Mouse (Mus musculus) stomach, embryonic 15.5 days (tissue): ENCODE measurements around the gene Dclk1. TPM values are rescaled to one million over a fixed set of nuclear protein-coding genes. Genes with fewer than 3 reads are reported as not detected.
A peak's percentile ranks its signal among the peaks of the same experiment; 100 is the strongest.

ENCODE experiments used
- ATAC-seq: fragments of 200-750 bp; cut with Nextera tagmentation; 2 replicates; pipeline ENCODE4 v1.8.0; 2017; ENCODE audit warnings: low read depth, moderate number of reproducible peaks, moderate TSS enrichment; ENCODE audit not compliant: insufficient read depth, low FRiP score
- H3K27ac ChIP-seq: fragments of 300-500 bp; sonication (generic); 2 replicates; pipeline ENCODE4 v1.5.1; 2015; ENCODE audit warnings: mild to moderate bottlenecking, inconsistent platforms
- H3K27me3 ChIP-seq: fragments of 300-500 bp; sonication (generic); replicated peaks from 2 replicates; pipeline ENCODE4 v1.6.1; 2015; ENCODE audit warnings: inconsistent platforms
- H3K36me3 ChIP-seq: fragments of 300-500 bp; sonication (generic); 2 replicates; pipeline ENCODE4 v1.6.1; 2015; ENCODE audit warnings: inconsistent platforms
- H3K4me1 ChIP-seq: fragments of 300-500 bp; sonication (generic); 2 replicates; pipeline ENCODE4 v1.6.1; 2015; ENCODE audit warnings: inconsistent platforms
- H3K4me2 ChIP-seq: fragments of 300-500 bp; sonication (generic); 2 replicates; pipeline ENCODE4 v1.6.1; 2015; ENCODE audit warnings: mild to moderate bottlenecking, inconsistent platforms
- H3K4me3 ChIP-seq: fragments of 300-500 bp; sonication (generic); replicated peaks from 2 replicates; pipeline ENCODE4 v1.5.1; 2015; ENCODE audit warnings: inconsistent platforms
- H3K9ac ChIP-seq: fragments of 300-500 bp; sonication (generic); 2 replicates; pipeline ENCODE4 v1.6.1; 2015; ENCODE audit warnings: inconsistent platforms
- H3K9me3 ChIP-seq: fragments of 300-500 bp; sonication (generic); 2 replicates; pipeline ENCODE4 v1.6.1; 2016; ENCODE audit warnings: inconsistent platforms
- WGBS: fragments of 180-500 bp; shearing (Covaris S2); methylation state at CpG from one replicate; pipeline ENCODE4 v1.1.7; 2015; 5-methylcytosine and 5-hydroxymethylcytosine counted together
- polyA plus RNA-seq: library from polyadenylated mRNA; unstranded; fragments of >200 nt; fragmentation: Nextera tagmentation; extraction: Ambion mirVana; gene quantifications from 2 replicates; pipeline ENCODE4 v1.2.1, GENCODE M21; 2015

Dclk1 gene
- polyA plus RNA-seq, 1 experiment from 2014 or later: 13.4 TPM

DNA sequence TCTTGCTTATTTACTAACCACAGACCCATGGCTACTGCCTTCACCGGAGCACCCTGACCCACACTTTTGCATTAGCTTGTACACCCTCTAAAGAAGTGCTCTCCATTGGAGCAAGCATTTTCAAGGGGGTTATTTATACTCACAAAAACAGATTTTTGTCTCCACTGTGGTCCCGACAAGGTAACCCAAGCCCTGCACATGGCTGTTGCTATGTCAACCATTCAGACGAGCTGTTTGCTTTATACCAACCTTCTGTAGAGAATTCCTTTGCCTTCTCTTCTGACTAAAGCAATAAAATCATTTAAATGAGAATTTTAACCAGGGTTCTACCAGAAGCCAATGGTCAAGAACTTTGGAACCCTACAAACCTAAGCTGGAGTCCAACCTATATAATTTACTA lies 18.3 kb upstream of the Dclk1 start:
- H3K4me2 ChIP-seq: no peak overlapping the region
- H3K36me3 ChIP-seq: no peaks in the 10 kb centered on the region
- H3K9me3 ChIP-seq: no peaks in the 10 kb centered on the region
- H3K4me1 ChIP-seq: no peaks in the 10 kb centered on the region
- H3K9ac ChIP-seq: no peak overlapping the region
- no peak overlapping the region for H3K4me3 ChIP-seq
- no peak overlapping the region for H3K27ac ChIP-seq
- H3K27me3 ChIP-seq: no peaks in the 10 kb centered on the region
- ATAC-seq: no peak
- WGBS: 70% methylated on average over 3 of the region's 3 CpGs

DNA sequence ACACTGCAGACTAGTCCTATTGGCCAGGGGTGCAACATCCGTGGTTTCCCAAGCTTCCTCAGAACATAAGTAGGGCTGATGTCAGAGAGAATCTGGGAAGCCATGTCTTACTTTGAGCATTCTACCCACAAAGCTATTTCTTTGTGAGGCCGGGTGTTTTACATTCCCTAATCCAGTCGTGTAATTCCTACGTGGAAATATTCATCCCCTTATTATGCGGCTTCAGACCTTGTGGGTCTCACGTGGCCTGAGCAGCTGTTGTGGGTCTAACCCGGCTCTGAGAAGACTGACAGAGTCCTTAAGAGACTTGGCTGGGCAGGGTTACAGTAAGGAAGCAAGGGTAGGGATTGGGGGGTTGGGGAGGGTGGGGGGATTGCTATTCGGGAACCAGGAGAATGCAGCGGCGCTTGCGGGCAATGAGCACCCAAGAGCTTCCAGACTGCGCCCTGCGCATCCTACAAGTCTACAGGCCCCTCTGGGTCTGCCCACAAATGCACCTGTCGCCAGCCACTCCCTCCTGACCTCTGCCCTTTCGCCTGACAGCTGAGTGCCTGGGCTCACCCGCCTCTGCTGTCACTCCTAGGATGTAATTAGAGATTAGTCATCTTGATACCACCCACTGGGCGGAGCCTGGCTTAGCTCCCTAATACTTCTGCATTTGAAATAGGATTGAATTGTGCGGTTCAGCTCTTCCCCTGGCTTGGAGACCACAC lies 15.5 kb upstream of the Dclk1 start:
- Histone ChIP-seq H3K4me2 (peak overlapping the region; percentile 27), H3K4me3 (no peak overlapping the region), H3K4me1 (no peaks in the 10 kb centered on the region), H3K9ac (no peak overlapping the region), H3K36me3 (no peaks in the 10 kb centered on the region), H3K9me3 (no peaks in the 10 kb centered on the region), H3K27ac (no peak overlapping the region), H3K27me3 (no peaks in the 10 kb centered on the region)
- WGBS: 30% methylated on average over 18 of the region's 18 CpGs
- peak; percentile 50; the same call in 1 of the 2 replicates for ATAC-seq

DNA sequence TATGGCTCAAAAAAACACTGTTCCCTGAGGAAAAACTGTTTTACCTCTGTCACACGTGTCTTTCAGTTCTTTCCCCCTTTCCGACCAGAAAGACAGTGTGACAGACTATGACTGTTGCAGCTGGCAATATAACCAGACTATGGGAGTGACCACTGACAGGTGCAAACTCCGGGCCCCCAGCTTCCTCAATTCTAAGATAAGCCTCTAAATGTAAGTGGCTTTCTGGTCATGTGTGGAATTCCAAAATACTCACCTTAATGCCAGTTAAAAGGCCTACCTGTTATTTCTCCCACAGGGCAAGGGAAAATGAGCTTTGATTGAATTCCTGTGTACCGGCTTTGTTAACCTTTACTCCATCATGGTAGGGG lies 15.0 kb upstream of the Dclk1 start:
- Histone ChIP-seq H3K27ac (no peak overlapping the region), H3K4me3 (no peak overlapping the region), H3K4me2 (peak overlapping the region; percentile 27; the same call in 1 of the 2 replicates), H3K9ac (no peak overlapping the region), H3K36me3 (no peaks in the 10 kb centered on the region), H3K27me3 (no peaks in the 10 kb centered on the region), H3K9me3 (no peaks in the 10 kb centered on the region), H3K4me1 (no peaks in the 10 kb centered on the region)
- 32% methylated on average over 4 of the region's 4 CpGs for WGBS
- no peak for ATAC-seq

DNA sequence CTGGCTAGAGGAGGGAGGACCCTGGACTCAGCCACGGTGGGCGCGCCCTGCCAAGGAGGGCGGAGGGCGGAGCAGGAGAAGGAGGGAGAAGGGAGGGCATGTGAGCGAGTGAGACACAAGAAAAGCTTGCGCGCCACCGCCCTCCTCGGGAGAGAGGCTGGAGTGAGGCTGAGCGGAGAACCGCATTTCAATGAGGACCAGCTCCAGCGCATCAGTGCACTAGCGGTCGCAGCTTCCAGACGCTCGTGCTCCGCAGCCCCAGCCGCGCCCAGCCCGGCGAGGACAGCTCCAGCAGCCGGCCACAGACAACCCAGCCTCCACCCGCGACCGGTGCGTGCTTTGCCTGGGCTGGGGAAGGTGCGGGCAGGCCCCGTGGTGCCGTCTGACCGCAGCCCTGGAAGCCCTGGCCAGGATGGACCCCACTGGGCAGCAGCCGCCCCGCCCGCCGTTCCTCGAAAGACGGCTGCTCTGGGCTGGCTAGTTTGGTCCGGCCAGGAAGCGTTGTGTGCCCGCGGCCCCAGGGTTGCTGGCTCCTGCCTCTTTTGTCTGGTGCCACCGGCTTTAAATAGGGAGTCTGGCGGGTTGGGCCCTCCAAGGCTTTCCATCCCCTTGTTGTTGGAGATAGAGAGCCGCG lies 375 bp downstream of the Dclk1 start:
- no peaks in the 10 kb centered on the region for H3K9me3 ChIP-seq
- H3K4me3 ChIP-seq: peak overlapping the region; percentile 49
- peak overlapping the region; percentile 89 for H3K4me2 ChIP-seq
- H3K9ac ChIP-seq: 0 out of 2 replicates have a peak overlapping the region, but pooled peaks have one; percentile 16
- WGBS: under 1% methylated on average over 43 of the region's 45 CpGs
- H3K27me3 ChIP-seq: peaks cover 13% of the 10 kb centered on the region; the same call in 1 of the 2 replicates
- ATAC-seq: peak; percentile 87
- no peaks in the 10 kb centered on the region for H3K36me3 ChIP-seq
- H3K4me1 ChIP-seq: peaks cover 10% of the 10 kb centered on the region; the same call in 1 of the 2 replicates
- 0 out of 2 replicates have a peak overlapping the region, but pooled peaks have one; percentile 16 for H3K27ac ChIP-seq

DNA sequence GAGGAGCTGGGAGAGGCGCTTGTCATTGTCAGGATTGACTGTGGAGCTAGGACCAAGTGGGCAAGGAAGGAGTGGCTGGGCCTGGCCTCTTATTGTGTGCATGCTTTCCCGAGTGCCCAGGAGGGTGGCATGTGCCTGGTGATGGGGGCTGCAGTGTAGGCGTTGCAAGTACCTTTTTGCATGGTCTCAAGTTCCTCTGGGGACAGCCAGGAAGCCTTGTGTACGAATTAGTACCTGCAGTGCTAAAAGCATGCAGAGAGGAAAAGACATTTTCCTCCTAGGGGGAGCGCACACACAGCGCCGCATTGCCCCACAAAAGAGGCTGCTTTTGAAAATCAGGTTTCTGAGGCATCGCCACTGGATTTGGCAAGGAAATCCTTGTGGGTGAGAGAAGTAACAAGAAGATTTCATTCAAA lies 900 bp downstream of the Dclk1 start:
- 6% methylated on average over 8 of the region's 8 CpGs for WGBS

DNA sequence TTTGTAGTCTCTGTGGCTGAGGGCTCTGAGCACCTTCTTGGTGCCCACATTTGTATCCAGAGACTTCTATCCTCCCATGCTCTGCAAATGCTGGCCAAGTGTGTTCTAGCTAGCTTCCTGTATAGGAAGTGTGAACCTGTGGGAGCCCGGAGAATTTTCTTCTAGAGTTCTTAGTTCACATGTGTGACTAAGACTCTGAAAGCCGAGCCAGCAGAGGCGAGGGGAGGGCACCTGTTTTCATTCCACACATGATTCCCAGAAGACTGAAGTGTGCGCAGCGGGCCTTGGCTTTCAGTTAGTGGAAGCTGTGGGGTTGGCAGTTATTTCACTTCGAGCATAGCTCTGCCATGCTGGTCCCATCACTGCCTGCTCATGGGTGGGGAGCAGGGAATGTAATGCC lies 1.9 kb downstream of the Dclk1 start:
- Histone ChIP-seq H3K9ac (no peak overlapping the region), H3K4me2 (no peak overlapping the region), H3K9me3 (no peaks in the 10 kb centered on the region), H3K27me3 (peaks cover 13% of the 10 kb centered on the region; the same call in 1 of the 2 replicates), H3K27ac (no peak overlapping the region), H3K4me1 (peaks cover 10% of the 10 kb centered on the region; the same call in 1 of the 2 replicates), H3K4me3 (no peak overlapping the region), H3K36me3 (no peaks in the 10 kb centered on the region)
- WGBS: 73% methylated on average over 6 of the region's 6 CpGs
- no peak for ATAC-seq

More for the DNA sequence above, 900 bp downstream of the Dclk1 start:
- ATAC-seq: no peak
- H3K9me3 ChIP-seq: no peaks in the 10 kb centered on the region
- peaks cover 13% of the 10 kb centered on the region; the same call in 1 of the 2 replicates for H3K27me3 ChIP-seq
- peak overlapping the region; percentile 89 for H3K4me2 ChIP-seq
- H3K27ac ChIP-seq: no peak overlapping the region
- H3K36me3 ChIP-seq: no peaks in the 10 kb centered on the region
- H3K4me3 ChIP-seq: peak overlapping the region; percentile 49
- H3K4me1 ChIP-seq: peaks cover 10% of the 10 kb centered on the region; the same call in 1 of the 2 replicates
- 0 out of 2 replicates have a peak overlapping the region, but pooled peaks have one; percentile 16 for H3K9ac ChIP-seq

DNA sequence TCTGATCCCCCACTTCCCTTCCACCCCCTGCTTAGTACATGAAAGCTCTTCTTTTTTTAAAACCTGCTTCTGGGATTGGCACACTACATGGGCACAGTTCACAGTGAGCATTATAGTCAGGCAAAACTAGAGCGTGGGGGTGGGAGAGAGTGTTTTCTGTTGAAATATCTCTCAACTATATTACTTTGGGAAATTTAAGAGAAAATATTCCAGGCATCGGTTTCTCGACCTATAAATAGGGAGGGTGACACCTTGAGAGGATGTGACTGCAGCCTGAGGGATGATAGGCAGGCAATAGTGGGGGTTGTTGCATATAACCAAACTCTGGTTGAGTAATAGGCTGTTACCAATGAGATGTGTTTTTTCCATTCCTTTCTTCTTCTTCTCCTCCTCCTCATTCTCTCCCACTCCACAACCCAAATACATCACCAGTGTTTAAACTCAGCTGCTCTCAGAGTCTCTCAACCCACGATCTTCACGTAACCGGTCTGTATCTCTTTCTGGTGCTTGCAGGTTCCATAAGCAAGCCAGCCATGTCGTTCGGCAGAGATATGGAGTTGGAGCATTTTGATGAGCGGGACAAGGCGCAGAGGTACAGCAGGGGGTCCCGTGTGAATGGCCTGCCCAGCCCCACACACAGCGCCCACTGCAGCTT lies 4.6 kb downstream of the Dclk1 start:
- no peak overlapping the region for H3K4me2 ChIP-seq
- H3K27ac ChIP-seq: no peak overlapping the region
- H3K4me3 ChIP-seq: no peak overlapping the region
- peaks cover 10% of the 10 kb centered on the region; the same call in 1 of the 2 replicates for H3K4me1 ChIP-seq
- H3K9me3 ChIP-seq: no peaks in the 10 kb centered on the region
- ATAC-seq: no peak
- WGBS: 87% methylated on average over 12 of the region's 12 CpGs
- H3K36me3 ChIP-seq: no peaks in the 10 kb centered on the region
- peaks cover 13% of the 10 kb centered on the region; the same call in 1 of the 2 replicates for H3K27me3 ChIP-seq
- H3K9ac ChIP-seq: no peak overlapping the region

DNA sequence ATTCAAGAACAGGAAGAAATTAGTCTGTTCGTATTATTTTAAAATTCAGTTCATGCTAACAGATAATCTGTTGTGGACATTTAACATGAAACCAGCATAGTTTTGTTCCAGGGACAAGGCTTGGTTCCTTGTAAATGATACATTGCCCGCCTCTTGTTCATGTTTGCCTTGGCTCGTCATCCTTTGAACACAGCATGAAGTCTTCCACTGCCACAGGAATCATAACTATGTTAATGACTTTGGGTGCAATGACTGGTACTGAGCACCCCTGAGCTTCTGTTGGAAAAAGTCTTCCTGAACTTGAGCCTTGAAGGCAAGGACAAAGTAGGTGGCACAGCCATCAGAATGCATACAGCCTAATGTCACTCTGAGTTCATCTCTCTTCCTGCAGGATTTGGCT lies 5.9 kb downstream of the Dclk1 start:
- Histone ChIP-seq H3K9ac (no peak overlapping the region), H3K27ac (no peak overlapping the region), H3K27me3 (peaks cover 5% of the 10 kb centered on the region; the same call in 1 of the 2 replicates), H3K4me3 (no peak overlapping the region), H3K4me1 (peaks cover 4% of the 10 kb centered on the region; the same call in 1 of the 2 replicates), H3K4me2 (no peak overlapping the region), H3K36me3 (no peaks in the 10 kb centered on the region), H3K9me3 (no peaks in the 10 kb centered on the region)
- 86% methylated on average over 3 of the region's 3 CpGs for WGBS
- no peak for ATAC-seq

DNA sequence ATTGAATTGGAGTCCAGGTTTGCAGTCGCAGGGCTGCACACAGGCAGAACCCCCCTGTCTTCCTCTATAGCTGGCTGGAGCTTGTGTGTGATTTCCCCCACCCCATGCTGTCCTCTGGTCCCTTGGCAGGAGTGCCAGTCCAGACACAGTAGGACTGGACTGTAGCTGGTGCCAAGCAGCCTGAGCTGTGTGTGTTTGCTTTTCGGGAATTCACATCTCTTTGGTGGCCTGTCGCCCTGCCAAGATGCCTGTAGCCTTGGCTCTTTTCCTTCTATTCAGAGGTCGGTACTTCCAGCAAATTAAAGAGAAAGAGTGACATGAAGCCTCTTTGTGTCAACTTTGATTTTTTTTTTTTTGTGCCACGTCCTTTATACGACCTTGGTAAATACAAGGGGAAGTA lies 6.3 kb downstream of the Dclk1 start:
- Histone ChIP-seq H3K9me3 (no peaks in the 10 kb centered on the region), H3K4me3 (no peak overlapping the region), H3K4me1 (no peaks in the 10 kb centered on the region), H3K4me2 (no peak overlapping the region), H3K36me3 (no peaks in the 10 kb centered on the region), H3K27me3 (peaks cover 2% of the 10 kb centered on the region; the same call in 1 of the 2 replicates), H3K9ac (no peak overlapping the region), H3K27ac (no peak overlapping the region)
- ATAC-seq: no peak
- whole genome bisulfite sequencing: 57% methylated on average over 6 of the region's 6 CpGs

DNA sequence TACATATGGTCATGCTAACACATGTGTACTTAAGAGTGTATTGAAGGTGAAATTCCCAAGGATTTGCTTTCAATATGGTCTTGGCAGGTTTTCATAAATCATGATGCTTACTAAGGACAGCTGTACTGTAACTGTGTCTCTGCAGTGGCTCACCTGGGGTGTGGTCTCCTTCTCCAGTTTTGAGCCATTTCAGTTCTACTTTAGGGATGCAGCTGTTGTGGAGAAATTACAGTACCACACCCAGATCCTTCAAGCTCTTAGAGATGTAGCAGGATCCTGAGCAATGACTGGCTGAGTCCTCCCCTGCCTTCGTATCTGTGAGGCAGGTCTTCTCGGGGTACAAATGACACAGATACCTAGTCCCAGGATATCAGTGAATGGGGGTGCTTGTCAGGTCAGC lies 8.5 kb downstream of the Dclk1 start:
- H3K9me3 ChIP-seq: no peaks in the 10 kb centered on the region
- WGBS: 80% methylated on average over 2 of the region's 2 CpGs
- H3K36me3 ChIP-seq: no peaks in the 10 kb centered on the region
- H3K9ac ChIP-seq: no peak overlapping the region
- no peak for ATAC-seq
- no peak overlapping the region for H3K27ac ChIP-seq
- no peaks in the 10 kb centered on the region for H3K27me3 ChIP-seq
- no peak overlapping the region for H3K4me3 ChIP-seq
- no peaks in the 10 kb centered on the region for H3K4me1 ChIP-seq
- no peak overlapping the region for H3K4me2 ChIP-seq

DNA sequence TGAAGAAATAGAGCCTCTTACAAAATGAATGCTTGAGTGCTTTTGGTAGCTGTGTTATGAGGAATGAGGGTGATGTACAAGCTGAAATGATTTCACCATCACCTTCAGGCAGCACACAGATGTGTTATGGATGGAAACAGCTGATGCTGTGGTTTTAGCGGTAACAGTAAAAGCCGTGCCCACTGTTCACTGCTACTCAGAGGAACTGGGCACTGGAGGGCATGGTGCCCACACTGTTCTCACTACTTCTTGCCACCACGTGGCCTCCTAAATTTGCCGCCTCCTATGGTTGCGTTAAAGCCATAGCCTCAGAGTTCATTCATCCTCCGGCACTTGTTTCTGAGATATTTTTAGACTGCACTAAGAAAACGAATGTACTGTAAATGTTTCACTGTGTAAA lies 18.0 kb downstream of the Dclk1 start:
- ATAC-seq: no peak
- 71% methylated on average over 7 of the region's 7 CpGs for WGBS

DNA sequence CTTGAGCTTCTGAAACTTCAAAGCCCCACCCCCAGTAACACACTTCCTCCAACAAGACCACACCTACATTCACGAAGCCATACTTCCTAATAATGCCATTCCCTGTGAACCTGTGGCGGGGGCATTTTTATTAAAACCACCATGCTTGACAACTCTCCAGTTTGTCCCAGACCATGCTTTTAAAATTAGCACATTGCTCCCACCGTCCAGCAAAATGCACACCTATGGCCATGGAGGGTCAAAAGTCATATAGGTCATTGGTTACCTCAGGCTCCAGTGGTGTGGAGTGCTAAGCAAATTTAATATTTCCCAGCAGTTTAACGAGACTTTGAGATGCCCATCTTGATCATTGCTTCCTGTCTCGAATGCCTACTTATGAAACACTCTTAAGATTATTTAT lies 23.9 kb downstream of the Dclk1 start:
- Histone ChIP-seq H3K9me3 (no peaks in the 10 kb centered on the region), H3K4me2 (no peak overlapping the region), H3K36me3 (no peaks in the 10 kb centered on the region), H3K4me1 (no peaks in the 10 kb centered on the region), H3K27ac (no peak overlapping the region), H3K4me3 (no peak overlapping the region), H3K9ac (no peak overlapping the region), H3K27me3 (no peaks in the 10 kb centered on the region)
- ATAC-seq: no peak
- WGBS: 83% methylated on average over 5 of the region's 5 CpGs

More for the DNA sequence above, 18.0 kb downstream of the Dclk1 start:
- Histone ChIP-seq H3K4me2 (no peak overlapping the region), H3K4me3 (no peak overlapping the region), H3K36me3 (no peaks in the 10 kb centered on the region), H3K4me1 (no peaks in the 10 kb centered on the region), H3K9ac (no peak overlapping the region), H3K27ac (no peak overlapping the region), H3K9me3 (no peaks in the 10 kb centered on the region), H3K27me3 (no peaks in the 10 kb centered on the region)
